Mouse (Mus musculus): ENCODE data around the gene Rab14.

GRCm38 (mm10) chr2:35156985-35157384 is 43.9 kb downstream of the Rab14 start:
- TF ChIP-seq POLR2A (IDR thresholded peaks at IDR 0.05; ENCODE audit: insufficient read length, low read depth) (no peak), CEBPB (IDR thresholded peaks at IDR 0.05; ENCODE audit: insufficient read depth, poor library complexity, severe bottlenecking) (no peak)
